Mouse (Mus musculus) hindbrain, embryonic 12.5 days (tissue): ENCODE results near the gene Krtap1-4. TPM values are rescaled to one million over a fixed set of nuclear protein-coding genes. Genes with fewer than 3 reads are reported as not detected.
A peak's percentile ranks its signal among the peaks of the same experiment; 100 is the strongest.

Experiments
- ATAC-seq: fragments of 200-750 bp; cut with Nextera tagmentation; 2 replicates; pipeline ENCODE4 v1.8.0; 2017; ENCODE audit warnings: moderate TSS enrichment; ENCODE audit not compliant: low FRiP score
- H3K27ac ChIP-seq: fragments of 300-500 bp; sonication (generic); 2 replicates; pipeline ENCODE4 v1.5.1; 2016; ENCODE audit warnings: mild to moderate bottlenecking
- H3K27me3 ChIP-seq: fragments of 300-500 bp; sonication (generic); 2 replicates; pipeline ENCODE4 v1.6.1; 2016; ENCODE audit warnings: mild to moderate bottlenecking
- H3K36me3 ChIP-seq: fragments of 300-500 bp; sonication (generic); 2 replicates; pipeline ENCODE4 v1.6.1; 2016; ENCODE audit warnings: mild to moderate bottlenecking
- H3K4me1 ChIP-seq: fragments of 300-500 bp; sonication (generic); 2 replicates; pipeline ENCODE4 v1.6.1; 2016
- H3K4me2 ChIP-seq: fragments of 300-500 bp; sonication (generic); replicated peaks from 2 replicates; pipeline ENCODE4 v1.6.1; 2016; ENCODE audit warnings: mild to moderate bottlenecking
- H3K4me3 ChIP-seq: fragments of 300-500 bp; sonication (generic); 2 replicates; pipeline ENCODE4 v1.5.1; 2016; ENCODE audit warnings: mild to moderate bottlenecking
- H3K9ac ChIP-seq: fragments of 300-500 bp; sonication (generic); 2 replicates; pipeline ENCODE4 v1.6.1; 2016; ENCODE audit warnings: mild to moderate bottlenecking, moderate library complexity
- H3K9me3 ChIP-seq: fragments of 300-500 bp; sonication (generic); replicated peaks from 2 replicates; pipeline ENCODE4 v1.6.1; 2016; ENCODE audit warnings: mild to moderate bottlenecking
- WGBS: fragments of 180-500 bp; shearing (Covaris S2); methylation state at CpG from one replicate; pipeline ENCODE4 v1.1.7; 2016; 5-methylcytosine and 5-hydroxymethylcytosine counted together
- polyA plus RNA-seq: library from polyadenylated mRNA; unstranded; fragments of >200 nt; fragmentation: Nextera tagmentation; extraction: Ambion mirVana; gene quantifications from 2 replicates; pipeline ENCODE4 v1.2.1, GENCODE M21; 2016

Gene Krtap1-4
- polyA plus RNA-seq, 1 experiment from 2014 or later = not detected

DNA sequence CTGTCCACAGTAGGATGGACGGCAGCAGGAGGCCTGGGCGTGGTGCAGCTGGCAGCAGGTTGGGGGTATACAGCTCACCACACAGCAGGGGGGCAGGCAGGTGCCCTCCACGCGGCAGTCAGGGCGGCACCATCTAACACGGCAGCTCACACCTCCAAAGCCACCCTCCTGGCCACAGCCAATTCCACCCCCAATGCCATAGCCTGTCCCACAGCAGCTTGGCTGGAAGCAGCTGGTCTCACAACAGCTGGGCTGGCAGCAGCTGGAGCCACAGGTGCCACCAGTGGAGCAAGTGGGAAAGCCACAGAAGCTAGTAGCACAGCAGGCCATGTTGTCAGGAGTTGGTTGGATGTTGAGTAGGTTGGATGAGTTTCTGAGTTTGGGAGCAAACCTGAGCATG lies 2.8 kb downstream of the Krtap1-4 start, which contains the start of gene Krtap1-5:
Gene Krtap1-5, minus strand, starts transcription at position 381 of the 400 bp plus-strand sequence.
- no peaks in the 10 kb centered on the region for H3K9me3 ChIP-seq
- no peaks in the 10 kb centered on the region for H3K27me3 ChIP-seq
- ATAC-seq = no peak
- no peaks in the 10 kb centered on the region for H3K36me3 ChIP-seq
- no peaks in the 10 kb centered on the region for H3K4me1 ChIP-seq
- WGBS = 90% methylated on average over 6 of the region's 6 CpGs
- no peak within 1 kb of the TSS for H3K4me3 ChIP-seq
- H3K9ac ChIP-seq = no peak within 1 kb of the TSS
- H3K27ac ChIP-seq = no peak within 1 kb of the TSS
- no peak within 1 kb of the TSS for H3K4me2 ChIP-seq

GRCm38 (mm10) chr11:99574106-99574505 lies 9.3 kb downstream of the Krtap1-4 start:
- H3K9me3 ChIP-seq = no peaks in the 10 kb centered on the region
- no peak overlapping the region for H3K9ac ChIP-seq
- WGBS = 11% methylated on average over 7 of the region's 7 CpGs
- no peaks in the 10 kb centered on the region for H3K36me3 ChIP-seq
- H3K4me1 ChIP-seq = no peaks in the 10 kb centered on the region
- no peaks in the 10 kb centered on the region for H3K27me3 ChIP-seq
- no peak overlapping the region for H3K4me3 ChIP-seq
- peak overlapping the region; percentile 44 for H3K4me2 ChIP-seq
- no peak overlapping the region for H3K27ac ChIP-seq
- ATAC-seq = peak; percentile 66; the same call in 1 of the 2 replicates

GRCm38 (mm10) chr11:99573164-99573563 lies 10.3 kb downstream of the Krtap1-4 start:
- Histone ChIP-seq H3K9ac (no peak overlapping the region), H3K36me3 (no peaks in the 10 kb centered on the region)

GRCm38 (mm10) chr11:99566530-99566929 lies 16.9 kb downstream of the Krtap1-4 start, which contains the start of gene Krtap3-1:
TSS of gene Krtap3-1 (minus strand) at chr11:99566630.
- ATAC-seq = no peak
- no peak within 1 kb of the TSS for H3K4me2 ChIP-seq
- H3K4me1 ChIP-seq = no peaks in the 10 kb centered on the region
- WGBS = 94% methylated on average over 7 of the region's 7 CpGs
- H3K9ac ChIP-seq = no peak within 1 kb of the TSS
- H3K9me3 ChIP-seq = no peaks in the 10 kb centered on the region
- H3K27me3 ChIP-seq = no peaks in the 10 kb centered on the region
- no peaks in the 10 kb centered on the region for H3K36me3 ChIP-seq
- no peak within 1 kb of the TSS for H3K4me3 ChIP-seq
- H3K27ac ChIP-seq = no peak within 1 kb of the TSS

More at GRCm38 (mm10) chr11:99573164-99573563, 10.3 kb downstream of the Krtap1-4 start:
- H3K4me3 ChIP-seq = no peak overlapping the region
- WGBS = 43% methylated on average over 4 of the region's 4 CpGs
- no peak for ATAC-seq
- H3K4me2 ChIP-seq = no peak overlapping the region
- no peaks in the 10 kb centered on the region for H3K27me3 ChIP-seq
- no peaks in the 10 kb centered on the region for H3K4me1 ChIP-seq
- no peaks in the 10 kb centered on the region for H3K9me3 ChIP-seq
- H3K27ac ChIP-seq = no peak overlapping the region

GRCm38 (mm10) chr11:99562580-99562979 lies 20.9 kb downstream of the Krtap1-4 start:
- Histone ChIP-seq H3K27me3 (no peaks in the 10 kb centered on the region), H3K36me3 (no peaks in the 10 kb centered on the region), H3K9ac (no peak overlapping the region), H3K4me3 (no peak overlapping the region), H3K4me2 (no peak overlapping the region), H3K9me3 (no peaks in the 10 kb centered on the region), H3K4me1 (no peaks in the 10 kb centered on the region), H3K27ac (no peak overlapping the region)
- 82% methylated on average over 6 of the region's 6 CpGs for WGBS
- no peak for ATAC-seq

- WGBS = 93% methylated on average over 9 of the region's 9 CpGs
- Histone ChIP-seq H3K9ac (no peak within 1 kb of the TSS), H3K4me1 (no peaks in the 10 kb centered on the region), H3K4me3 (no peak within 1 kb of the TSS), H3K9me3 (no peaks in the 10 kb centered on the region), H3K36me3 (no peaks in the 10 kb centered on the region), H3K27me3 (no peaks in the 10 kb centered on the region), H3K27ac (no peak within 1 kb of the TSS), H3K4me2 (no peak within 1 kb of the TSS)
- no peak for ATAC-seq
Measured at GRCm38 (mm10) chr11:99559366-99559765, 24.1 kb downstream of the Krtap1-4 start, which contains the start of gene Gm11939. TSS of gene Gm11939 (minus strand) at chr11:99559466.

- Histone ChIP-seq H3K9ac (no peak overlapping the region), H3K9me3 (no peaks in the 10 kb centered on the region), H3K4me2 (no peak overlapping the region), H3K4me3 (no peak overlapping the region), H3K27ac (no peak overlapping the region), H3K4me1 (no peaks in the 10 kb centered on the region), H3K27me3 (no peaks in the 10 kb centered on the region), H3K36me3 (no peaks in the 10 kb centered on the region)
- ATAC-seq = no peak
- WGBS = 79% methylated on average over 3 of the region's 3 CpGs
Measured at GRCm38 (mm10) chr11:99557976-99558745, 25.3 kb downstream of the Krtap1-4 start.

GRCm38 (mm10) chr11:99556753-99557152 lies 26.7 kb downstream of the Krtap1-4 start, which contains the start of gene Krtap3-2:
TSS of gene Krtap3-2 (minus strand) at chr11:99556853.
- no peak within 1 kb of the TSS for H3K4me3 ChIP-seq
- WGBS = 82% methylated on average over 2 of the region's 2 CpGs
- H3K9me3 ChIP-seq = no peaks in the 10 kb centered on the region
- no peaks in the 10 kb centered on the region for H3K36me3 ChIP-seq
- H3K4me2 ChIP-seq = no peak within 1 kb of the TSS
- no peak for ATAC-seq
- H3K27me3 ChIP-seq = no peaks in the 10 kb centered on the region
- no peaks in the 10 kb centered on the region for H3K4me1 ChIP-seq
- no peak within 1 kb of the TSS for H3K27ac ChIP-seq
- H3K9ac ChIP-seq = no peak within 1 kb of the TSS

- Histone ChIP-seq H3K27ac (no peak overlapping the region), H3K9ac (no peak overlapping the region), H3K27me3 (no peaks in the 10 kb centered on the region), H3K4me1 (no peaks in the 10 kb centered on the region), H3K9me3 (no peaks in the 10 kb centered on the region), H3K36me3 (no peaks in the 10 kb centered on the region), H3K4me3 (no peak overlapping the region), H3K4me2 (no peak overlapping the region)
- WGBS = 84% methylated on average over 2 of the region's 2 CpGs
- no peak for ATAC-seq
Measured at GRCm38 (mm10) chr11:99556195-99556594, 27.3 kb downstream of the Krtap1-4 start.

DNA sequence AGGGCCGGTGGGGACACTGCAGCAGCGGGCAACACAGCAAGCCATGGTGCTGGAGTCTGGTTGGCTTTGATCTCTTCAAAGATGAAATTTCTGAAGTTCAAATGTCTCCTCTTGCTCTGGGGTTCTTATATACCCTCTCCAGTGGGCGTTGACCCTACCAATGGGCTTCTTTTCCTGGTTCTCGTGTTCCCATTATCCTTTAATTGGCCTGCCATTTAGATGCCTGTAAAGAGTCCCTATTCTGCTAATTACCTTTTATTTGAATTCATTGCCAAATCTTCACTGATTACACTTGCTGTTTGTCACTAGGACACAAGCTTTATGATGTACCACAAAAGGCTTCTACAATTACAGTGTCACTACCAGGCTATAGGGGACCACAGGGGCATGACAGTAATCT lies 32.7 kb downstream of the Krtap1-4 start, which contains the start of gene Krtap3-3:
Gene Krtap3-3, minus strand, starts transcription at position 101 of the 400 bp plus-strand sequence.
- no peaks in the 10 kb centered on the region for H3K9me3 ChIP-seq
- 74% methylated on average over 4 of the region's 4 CpGs for WGBS

GRCm38 (mm10) chr11:99547892-99548291 lies 35.6 kb downstream of the Krtap1-4 start:
- H3K27me3 ChIP-seq = no peaks in the 10 kb centered on the region
- H3K9ac ChIP-seq = no peak overlapping the region
- no peak overlapping the region for H3K4me3 ChIP-seq
- no peaks in the 10 kb centered on the region for H3K4me1 ChIP-seq
- ATAC-seq = no peak
- no peak overlapping the region for H3K27ac ChIP-seq
- no peaks in the 10 kb centered on the region for H3K9me3 ChIP-seq
- no peaks in the 10 kb centered on the region for H3K36me3 ChIP-seq
- H3K4me2 ChIP-seq = no peak overlapping the region

More for the DNA sequence above, 32.7 kb downstream of the Krtap1-4 start, which contains the start of gene Krtap3-3:
- no peak within 1 kb of the TSS for H3K4me3 ChIP-seq
- H3K27me3 ChIP-seq = no peaks in the 10 kb centered on the region
- no peaks in the 10 kb centered on the region for H3K4me1 ChIP-seq
- H3K9ac ChIP-seq = no peak within 1 kb of the TSS
- ATAC-seq = no peak
- H3K36me3 ChIP-seq = no peaks in the 10 kb centered on the region
- H3K4me2 ChIP-seq = no peak within 1 kb of the TSS
- no peak within 1 kb of the TSS for H3K27ac ChIP-seq

- Histone ChIP-seq H3K27me3 (no peaks in the 10 kb centered on the region), H3K36me3 (no peaks in the 10 kb centered on the region), H3K4me3 (no peak overlapping the region), H3K9ac (no peak overlapping the region), H3K4me1 (no peaks in the 10 kb centered on the region), H3K27ac (no peak overlapping the region), H3K4me2 (no peak overlapping the region; the same call in 1 of the 2 replicates), H3K9me3 (no peaks in the 10 kb centered on the region)
- 63% methylated on average over 9 of the region's 9 CpGs for WGBS
- no peak for ATAC-seq
Measured at GRCm38 (mm10) chr11:99539721-99540120, 43.7 kb downstream of the Krtap1-4 start.
